Mouse (Mus musculus): ENCODE results near the gene Usp39. TPM values are rescaled to one million over a fixed set of nuclear protein-coding genes. Genes with fewer than 3 reads are reported as not detected.

Usp39 gene
- total and polyA plus RNA-seq, 3 experiments: 26.3 to 116 (median 100) TPM

DNA sequence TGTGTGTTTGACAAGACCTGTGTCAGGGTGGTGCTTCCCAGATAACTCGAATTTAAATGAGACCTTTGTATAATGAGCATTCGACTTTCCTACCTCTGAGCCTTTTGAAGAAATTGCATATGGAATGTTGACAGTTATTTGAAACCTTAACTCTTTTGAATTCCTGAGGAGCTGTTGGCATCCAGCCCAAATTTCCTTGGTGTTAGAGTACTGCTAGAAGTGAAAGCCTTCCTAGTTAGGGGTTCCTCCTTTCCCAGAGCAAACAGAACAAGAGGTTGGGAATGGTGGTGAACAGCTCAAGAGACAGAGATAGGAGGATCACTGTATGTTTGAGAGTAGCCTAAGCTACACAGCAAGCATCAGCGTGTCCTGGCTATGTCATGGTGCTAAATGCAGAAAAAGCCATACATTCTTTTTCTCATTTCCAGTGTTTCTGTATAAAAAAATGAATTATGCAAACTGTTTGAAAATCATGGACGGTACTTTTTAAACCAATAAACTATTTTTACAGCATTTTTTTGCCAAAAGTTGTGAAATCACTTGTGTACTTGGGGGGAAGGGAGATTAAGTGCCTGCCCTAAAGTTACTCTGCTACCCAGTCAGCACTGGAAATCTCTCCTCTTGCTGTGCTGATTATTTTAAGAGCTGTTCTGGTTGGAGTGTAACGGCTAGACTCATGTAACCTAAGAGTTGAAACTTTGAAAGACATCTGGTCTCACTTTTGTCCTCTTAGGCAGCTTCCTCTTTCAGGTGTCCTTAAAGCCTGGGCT is 7.8 kb upstream of the Usp39 start:
- H3K4me1 ChIP-seq (ENCODE audit: insufficient read depth, low read depth, low read length): peaks cover 93% of the 10 kb centered on the region
- peaks cover 9% of the 10 kb centered on the region; the same call in 1 of the 2 replicates for H3K27me3 ChIP-seq (ENCODE audit: insufficient read depth, low read length)
- peaks cover 78% of the 10 kb centered on the region for H3K36me3 ChIP-seq (replicated peaks)
- H3K4me3 ChIP-seq (ENCODE audit: low read depth, low read length): no peak overlapping the region
- ATAC-seq (ENCODE audit: extremely low read depth, insufficient number of reproducible peaks, low FRiP score, poor library complexity, severe bottlenecking): no peak
- TF ChIP-seq TAL1 (conservative IDR thresholded peaks at IDR 0.05; ENCODE audit: low read depth, low read length): no peak
- TF ChIP-seq GATA1 (IDR thresholded peaks at IDR 0.05; ENCODE audit: borderline replicate concordance, low read length): no peak
- TF ChIP-seq CTCF (IDR thresholded peaks at IDR 0.05; ENCODE audit: low read depth, low read length): no peak
- TF ChIP-seq POLR2AphosphoS5 (IDR thresholded peaks at IDR 0.05; ENCODE audit: insufficient replicate concordance, low read depth, low read length): no peak
- no peak for TF ChIP-seq GATA2 (IDR thresholded peaks at IDR 0.05; ENCODE audit: borderline replicate concordance, low read depth, low read length)
- no peaks in the 10 kb centered on the region for H3K9me3 ChIP-seq (replicated peaks)
- DNase-seq (ENCODE audit: low spot score): no peak

DNA sequence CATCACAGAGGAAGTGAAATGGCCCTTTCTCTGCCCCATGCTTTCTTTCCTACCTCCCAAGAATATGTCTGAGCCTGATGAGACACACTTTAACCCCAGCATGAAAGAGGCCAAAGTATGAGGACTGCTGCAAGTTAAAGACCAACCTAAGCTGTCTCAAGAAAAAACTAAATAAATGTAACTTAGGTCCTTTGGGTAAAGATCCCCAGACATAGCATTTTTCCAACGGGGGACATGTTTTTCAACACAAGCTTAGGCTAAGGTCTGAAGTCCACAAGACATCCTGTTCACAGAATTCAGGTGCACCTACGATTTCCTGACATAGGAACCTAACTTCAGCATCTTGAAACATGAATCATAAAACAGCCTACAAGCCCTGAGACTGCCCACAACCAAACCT is 5.2 kb upstream of the Usp39 start:
- Histone ChIP-seq H3K27me3 (ENCODE audit: insufficient read depth, low read length) (peaks cover 5% of the 10 kb centered on the region; the same call in 1 of the 2 replicates), H3K4me1 (ENCODE audit: insufficient read depth, low read depth, low read length) (peaks cover 85% of the 10 kb centered on the region), H3K9me3 (replicated peaks) (no peaks in the 10 kb centered on the region), H3K36me3 (replicated peaks) (peaks cover 60% of the 10 kb centered on the region), H3K4me3 (ENCODE audit: low read depth, low read length) (no peak overlapping the region; the same call in 1 of the 2 replicates)
- no peak for ATAC-seq (ENCODE audit: extremely low read depth, insufficient number of reproducible peaks, low FRiP score, poor library complexity, severe bottlenecking)
- no peak for DNase-seq (ENCODE audit: low spot score)
- TF ChIP-seq TAL1 (conservative IDR thresholded peaks at IDR 0.05; ENCODE audit: low read depth, low read length) (no peak), CTCF (IDR thresholded peaks at IDR 0.05; ENCODE audit: low read depth, low read length) (no peak), GATA1 (IDR thresholded peaks at IDR 0.05; ENCODE audit: borderline replicate concordance, low read length) (no peak), POLR2AphosphoS5 (IDR thresholded peaks at IDR 0.05; ENCODE audit: insufficient replicate concordance, low read depth, low read length) (no peak), GATA2 (IDR thresholded peaks at IDR 0.05; ENCODE audit: borderline replicate concordance, low read depth, low read length) (no peak)

DNA sequence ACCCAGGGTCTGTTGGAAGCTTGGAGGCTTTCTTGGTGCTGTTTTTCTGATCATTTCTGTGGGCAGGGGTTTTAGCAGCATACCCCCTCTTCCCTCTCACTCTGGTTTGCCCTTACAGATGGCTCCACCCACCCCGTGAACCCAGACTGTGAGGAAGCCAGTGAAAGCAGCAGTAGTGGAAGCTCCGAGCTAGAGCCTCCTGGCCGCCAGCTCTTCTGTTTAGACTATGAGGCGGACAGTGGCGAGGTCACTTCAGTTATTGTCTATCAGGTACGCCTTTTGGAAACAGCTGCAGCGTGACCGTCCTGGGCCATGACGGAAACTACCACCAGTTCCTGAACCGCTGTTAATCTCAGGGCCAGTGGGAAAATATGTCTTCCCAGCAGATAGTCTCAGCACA is 3.4 kb upstream of the Usp39 start:
- DNase-seq (ENCODE audit: low spot score) (no peak), ATAC-seq (ENCODE audit: extremely low read depth, insufficient number of reproducible peaks, low FRiP score, poor library complexity, severe bottlenecking) (no peak)
- Histone ChIP-seq H3K4me1 (ENCODE audit: insufficient read depth, low read depth, low read length) (peaks cover 74% of the 10 kb centered on the region), H3K4me3 (ENCODE audit: low read depth, low read length) (peak overlapping the region; percentile 91), H3K27me3 (ENCODE audit: insufficient read depth, low read length) (no peaks in the 10 kb centered on the region), H3K9me3 (replicated peaks) (no peaks in the 10 kb centered on the region), H3K36me3 (replicated peaks) (peaks cover 49% of the 10 kb centered on the region)
- TF ChIP-seq GATA2 (IDR thresholded peaks at IDR 0.05; ENCODE audit: borderline replicate concordance, low read depth, low read length) (no peak), CTCF (IDR thresholded peaks at IDR 0.05; ENCODE audit: low read depth, low read length) (no peak), GATA1 (IDR thresholded peaks at IDR 0.05; ENCODE audit: borderline replicate concordance, low read length) (no peak), TAL1 (conservative IDR thresholded peaks at IDR 0.05; ENCODE audit: low read depth, low read length) (no peak), POLR2AphosphoS5 (IDR thresholded peaks at IDR 0.05; ENCODE audit: insufficient replicate concordance, low read depth, low read length) (no peak)

DNA sequence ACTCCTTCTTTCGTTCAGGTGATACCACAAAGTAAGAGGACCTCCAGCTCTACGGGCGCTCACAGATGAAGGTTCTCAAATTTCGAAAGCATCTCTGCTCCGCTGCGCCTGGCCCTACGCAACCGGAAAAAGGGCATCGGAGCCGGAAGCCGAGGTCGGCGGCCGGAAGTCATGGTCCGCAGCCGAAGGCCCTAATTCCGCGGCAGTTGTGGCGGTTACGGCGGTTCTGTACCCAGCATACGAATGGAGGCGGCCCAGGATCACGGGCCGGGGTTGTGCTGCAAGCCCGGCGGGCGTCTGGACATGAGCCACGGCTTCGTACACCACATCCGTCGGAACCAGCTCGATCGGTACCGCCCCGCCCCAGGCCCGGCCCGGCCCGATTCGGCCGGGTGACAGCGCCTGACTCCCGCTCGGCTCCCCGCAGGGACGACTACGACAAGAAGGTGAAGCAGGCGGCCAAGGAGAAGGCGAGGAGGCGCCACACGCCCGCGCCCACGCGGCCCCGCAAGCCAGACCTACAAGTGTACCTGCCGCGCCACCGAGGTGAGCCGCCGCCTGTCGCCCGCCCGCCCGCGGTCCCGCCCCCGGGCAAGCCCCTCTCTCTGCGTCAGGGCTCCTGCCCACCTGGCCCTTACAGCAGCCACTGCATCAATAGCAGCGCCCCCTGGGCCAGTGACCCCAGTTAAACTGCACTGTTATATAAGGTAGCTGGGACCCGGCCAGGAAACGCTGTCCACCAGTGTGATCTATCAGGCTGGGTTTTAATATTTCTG is 2.4 kb upstream of the Usp39 start, which contains the start of gene 0610030E20Rik:
Gene 0610030E20Rik, plus strand, starts transcription at position 152 of the 776 bp plus-strand sequence.
- no peak for TF ChIP-seq TAL1 (conservative IDR thresholded peaks at IDR 0.05; ENCODE audit: low read depth, low read length)
- no peak for TF ChIP-seq GATA1 (IDR thresholded peaks at IDR 0.05; ENCODE audit: borderline replicate concordance, low read length)
- no peak for TF ChIP-seq CTCF (IDR thresholded peaks at IDR 0.05; ENCODE audit: low read depth, low read length)
- TF ChIP-seq GATA2 (IDR thresholded peaks at IDR 0.05; ENCODE audit: borderline replicate concordance, low read depth, low read length): no peak
- no peak for TF ChIP-seq POLR2AphosphoS5 (IDR thresholded peaks at IDR 0.05; ENCODE audit: insufficient replicate concordance, low read depth, low read length)
- Histone ChIP-seq H3K4me3 (ENCODE audit: low read depth, low read length) (peak within 1 kb of the TSS; percentile 91), H3K9me3 (replicated peaks) (no peaks in the 10 kb centered on the region), H3K4me1 (ENCODE audit: insufficient read depth, low read depth, low read length) (peaks cover 71% of the 10 kb centered on the region), H3K36me3 (replicated peaks) (peaks cover 46% of the 10 kb centered on the region), H3K27me3 (ENCODE audit: insufficient read depth, low read length) (no peaks in the 10 kb centered on the region)
- ATAC-seq (ENCODE audit: extremely low read depth, insufficient number of reproducible peaks, low FRiP score, poor library complexity, severe bottlenecking) (peak; percentile 16; the same call in 1 of the 2 replicates), DNase-seq (ENCODE audit: low spot score) (peak; percentile 62)

DNA sequence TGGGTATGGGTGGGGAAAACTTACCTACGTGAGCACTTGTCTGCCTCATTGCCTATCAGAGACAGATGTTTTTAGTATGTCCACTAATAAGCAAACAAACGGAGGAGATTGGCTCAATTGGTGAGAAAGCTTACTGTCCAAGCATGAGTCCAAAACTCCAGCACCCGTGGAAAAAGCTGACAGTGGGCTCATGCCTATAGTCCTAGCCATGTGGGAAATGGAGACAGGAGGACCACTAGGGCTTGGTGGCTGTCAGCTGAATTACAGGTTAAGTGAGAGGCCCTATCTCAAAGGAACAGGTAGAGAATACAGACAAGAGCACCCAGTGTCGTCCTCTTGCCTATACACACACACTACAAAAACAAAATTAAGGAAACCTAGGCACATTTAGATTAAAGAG is 1.3 kb upstream of the Usp39 start:
- TF ChIP-seq GATA1 (IDR thresholded peaks at IDR 0.05; ENCODE audit: borderline replicate concordance, low read length) (no peak), TAL1 (conservative IDR thresholded peaks at IDR 0.05; ENCODE audit: low read depth, low read length) (no peak), POLR2AphosphoS5 (IDR thresholded peaks at IDR 0.05; ENCODE audit: insufficient replicate concordance, low read depth, low read length) (no peak), GATA2 (IDR thresholded peaks at IDR 0.05; ENCODE audit: borderline replicate concordance, low read depth, low read length) (no peak), CTCF (IDR thresholded peaks at IDR 0.05; ENCODE audit: low read depth, low read length) (no peak)
- peaks cover 52% of the 10 kb centered on the region for H3K36me3 ChIP-seq (replicated peaks)
- DNase-seq (ENCODE audit: low spot score): no peak
- H3K4me3 ChIP-seq (ENCODE audit: low read depth, low read length): peak overlapping the region; percentile 55; the same call in 1 of the 2 replicates
- ATAC-seq (ENCODE audit: extremely low read depth, insufficient number of reproducible peaks, low FRiP score, poor library complexity, severe bottlenecking): no peak
- H3K4me1 ChIP-seq (ENCODE audit: insufficient read depth, low read depth, low read length): peaks cover 73% of the 10 kb centered on the region
- no peaks in the 10 kb centered on the region for H3K9me3 ChIP-seq (replicated peaks)
- H3K27me3 ChIP-seq (ENCODE audit: insufficient read depth, low read length): no peaks in the 10 kb centered on the region

DNA sequence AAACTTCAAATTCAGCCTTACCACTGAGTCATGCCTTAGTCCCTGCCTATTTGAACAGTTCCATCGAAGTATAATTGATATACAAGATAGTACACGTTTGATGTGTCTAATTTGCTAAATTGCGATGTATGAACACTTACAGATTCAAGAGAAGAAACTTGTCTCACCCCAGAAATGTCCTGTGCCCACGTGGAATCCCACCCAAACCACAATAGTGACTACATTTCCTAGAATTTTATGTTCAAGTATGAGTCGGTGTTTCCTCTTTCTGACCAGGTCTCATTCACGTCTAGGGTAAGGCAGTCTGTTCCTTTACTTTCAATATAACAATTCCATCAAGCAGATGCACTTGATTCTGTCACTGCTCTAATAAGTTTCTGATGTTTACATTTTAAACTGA is 649 bp upstream of the Usp39 start:
- no peak for ATAC-seq (ENCODE audit: extremely low read depth, insufficient number of reproducible peaks, low FRiP score, poor library complexity, severe bottlenecking)
- H3K27me3 ChIP-seq (ENCODE audit: insufficient read depth, low read length): no peaks in the 10 kb centered on the region
- H3K9me3 ChIP-seq (replicated peaks): no peaks in the 10 kb centered on the region
- H3K4me1 ChIP-seq (ENCODE audit: insufficient read depth, low read depth, low read length): peaks cover 72% of the 10 kb centered on the region
- peak overlapping the region; percentile 10; the same call in 1 of the 2 replicates for H3K4me3 ChIP-seq (ENCODE audit: low read depth, low read length)
- TF ChIP-seq GATA2 (IDR thresholded peaks at IDR 0.05; ENCODE audit: borderline replicate concordance, low read depth, low read length) (no peak), TAL1 (conservative IDR thresholded peaks at IDR 0.05; ENCODE audit: low read depth, low read length) (no peak), POLR2AphosphoS5 (IDR thresholded peaks at IDR 0.05; ENCODE audit: insufficient replicate concordance, low read depth, low read length) (no peak), GATA1 (IDR thresholded peaks at IDR 0.05; ENCODE audit: borderline replicate concordance, low read length) (no peak), CTCF (IDR thresholded peaks at IDR 0.05; ENCODE audit: low read depth, low read length) (no peak)
- peak; percentile 31 for DNase-seq (ENCODE audit: low spot score)
- H3K36me3 ChIP-seq (replicated peaks): peaks cover 52% of the 10 kb centered on the region
